Mouse (Mus musculus) liver, embryonic 14.5 days (tissue): ENCODE results near the gene Scin. TPM values are rescaled to one million over a fixed set of nuclear protein-coding genes. Genes with fewer than 3 reads are reported as not detected.

Experiments
- ATAC-seq: fragments of 200-750 bp; cut with Nextera tagmentation; 2 replicates; pipeline ENCODE4 v1.8.0; 2017; ENCODE audit warnings: moderate number of reproducible peaks, mild to moderate bottlenecking, moderate library complexity; ENCODE audit not compliant: insufficient read depth
- DNase-seq, 3 experiments: peaks; one replicate each; pipeline ENCODE4 v3.0.0-alpha.2; 2012 to 2013; ENCODE audit warnings: low read depth in 3 of 3, low spot score in 3 of 3
- H3K27ac ChIP-seq: fragments of 300-500 bp; sonication (generic); 2 replicates; pipeline ENCODE4 v1.5.1; 2014; ENCODE audit warnings: moderate library complexity, mild to moderate bottlenecking, control low read depth, inconsistent platforms
- H3K27me3 ChIP-seq: fragments of 300-500 bp; sonication (generic); 2 replicates; pipeline ENCODE4 v1.6.1; 2014; ENCODE audit warnings: mild to moderate bottlenecking, low read length, moderate library complexity; ENCODE audit not compliant: control insufficient read depth, insufficient read depth
- H3K36me3 ChIP-seq: fragments of 300-500 bp; sonication (generic); replicated peaks from 2 replicates; pipeline ENCODE4 v1.6.1; 2014; ENCODE audit warnings: low read depth; ENCODE audit not compliant: control insufficient read depth, insufficient read depth
- H3K4me1 ChIP-seq, 2 experiments: fragments of 200-500 bp in 1 of 2; fragments of 300-500 bp in 1 of 2; sonication (generic) in 1 of 2; replicated peaks; 2 replicates each; pipeline ENCODE4 v1.6.1; 2012 to 2014; ENCODE audit warnings: antibody characterized with exemption in 1 of 2, inconsistent platforms in 1 of 2, low read length in 1 of 2; ENCODE audit not compliant: control insufficient read depth in 2 of 2, insufficient read depth in 2 of 2
- H3K4me2 ChIP-seq: fragments of 300-500 bp; sonication (generic); 2 replicates; pipeline ENCODE4 v1.6.1; 2014; ENCODE audit warnings: low read depth, mild to moderate bottlenecking, control low read depth, moderate library complexity
- H3K4me3 ChIP-seq, 2 experiments: fragments of 200-500 bp in 1 of 2; fragments of 300-500 bp in 1 of 2; sonication (generic) in 1 of 2; 2 replicates each; pipeline ENCODE4 v1.5.1; 2012 to 2014; ENCODE audit warnings: low read depth in 2 of 2, low read length in 2 of 2, mild to moderate bottlenecking in 2 of 2, control low read depth in 1 of 2, inconsistent platforms in 1 of 2, moderate library complexity in 1 of 2; ENCODE audit not compliant: insufficient read depth in 1 of 2
- H3K9ac ChIP-seq: fragments of 300-500 bp; sonication (generic); replicated peaks from 2 replicates; pipeline ENCODE4 v1.6.1; 2014; ENCODE audit warnings: mild to moderate bottlenecking, control low read depth, moderate library complexity
- H3K9me3 ChIP-seq: fragments of 300-500 bp; sonication (generic); 2 replicates; pipeline ENCODE4 v1.6.1; 2016; ENCODE audit warnings: low read length, mixed read lengths; ENCODE audit not compliant: control insufficient read depth
- CTCF ChIP-seq: IDR thresholded peaks from 2 replicates; pipeline ENCODE4 v1.5.1; 2016; ENCODE audit warnings: antibody characterized with exemption, low read depth, control low read depth
- EP300 ChIP-seq: IDR thresholded peaks from 2 replicates; pipeline ENCODE4 v1.6.1; 2016; ENCODE audit warnings: antibody characterized with exemption, low read depth
- WGBS: fragments of 180-500 bp; shearing (Covaris S2); extraction: QIAGEN DNeasy Blood & Tissue Kit; methylation state at CpG from one replicate; pipeline ENCODE4 v1.1.7; 2014; ENCODE audit not compliant: insufficient replicate concordance; 5-methylcytosine and 5-hydroxymethylcytosine counted together
- polyA plus RNA-seq, 2 experiments: library from polyadenylated mRNA; depleted of rRNA in 1 of 2; stranded (reverse) in 1 of 2; unstranded in 1 of 2; fragments of >200 nt; fragmentation: Nextera tagmentation in 1 of 2; extraction: Ambion mirVana in 1 of 2; gene quantifications; 2 replicates each; pipeline versions ENCODE4 v1.2.1 to v1.2.3; 2012 to 2014

Gene Scin
- polyA plus RNA-seq, 2 experiments: 0.04 TPM; not detected in 1

GRCm38 (mm10) chr12:40027444-40027843 is 106.6 kb downstream of the Scin start:
- H3K4me1 ChIP-seq: peaks cover 30 to 32% of the 10 kb centered on the region in 2 experiments
- ATAC-seq (peak; percentile 90), DNase-seq (peak; percentile 64 to 76 (median 74))
- TF ChIP-seq CTCF (no peak), EP300 (peak; percentile 91)
- peaks cover 3% of the 10 kb centered on the region; the same call in 1 of the 2 replicates for H3K36me3 ChIP-seq
- no peaks in the 10 kb centered on the region for H3K27me3 ChIP-seq
- peak overlapping the region in 1 of 2 experiments; percentile 4; a peak in 1 of 4 replicates for H3K4me3 ChIP-seq
- peak overlapping the region; percentile 60 for H3K4me2 ChIP-seq
- WGBS: 16% methylated on average over 3 of the region's 3 CpGs
- peak overlapping the region; percentile 93 for H3K27ac ChIP-seq
- no peaks in the 10 kb centered on the region for H3K9me3 ChIP-seq
- H3K9ac ChIP-seq: peak overlapping the region; percentile 54

GRCm38 (mm10) chr12:40023918-40024317 is 110.1 kb downstream of the Scin start:
- 0 out of 2 replicates have a peak, but pooled peaks have one; percentile 13 for TF ChIP-seq EP300
- TF ChIP-seq CTCF: no peak
- Histone ChIP-seq H3K9ac (no peak overlapping the region), H3K36me3 (no peaks in the 10 kb centered on the region), H3K9me3 (no peaks in the 10 kb centered on the region), H3K27me3 (no peaks in the 10 kb centered on the region), H3K4me3 (no peak overlapping the region), H3K4me2 (no peak overlapping the region), H3K4me1 (peaks cover 31 to 32% of the 10 kb centered on the region in 2 experiments), H3K27ac (no peak overlapping the region)
- 30% methylated on average over 2 of the region's 2 CpGs for WGBS
- ATAC-seq: no peak
- DNase-seq: no peak

GRCm38 (mm10) chr12:40023014-40023642 is 110.9 kb downstream of the Scin start:
- WGBS: 38% methylated on average over 3 of the region's 3 CpGs
- Histone ChIP-seq H3K27ac (no peak overlapping the region), H3K4me1 (peaks cover 25 to 28% of the 10 kb centered on the region in 2 experiments), H3K9ac (no peak overlapping the region), H3K36me3 (no peaks in the 10 kb centered on the region), H3K4me2 (no peak overlapping the region), H3K9me3 (no peaks in the 10 kb centered on the region), H3K4me3 (no peak overlapping the region), H3K27me3 (no peaks in the 10 kb centered on the region)
- ATAC-seq: no peak
- no peak for DNase-seq
- TF ChIP-seq EP300 (peak; percentile 59), CTCF (no peak)

DNA sequence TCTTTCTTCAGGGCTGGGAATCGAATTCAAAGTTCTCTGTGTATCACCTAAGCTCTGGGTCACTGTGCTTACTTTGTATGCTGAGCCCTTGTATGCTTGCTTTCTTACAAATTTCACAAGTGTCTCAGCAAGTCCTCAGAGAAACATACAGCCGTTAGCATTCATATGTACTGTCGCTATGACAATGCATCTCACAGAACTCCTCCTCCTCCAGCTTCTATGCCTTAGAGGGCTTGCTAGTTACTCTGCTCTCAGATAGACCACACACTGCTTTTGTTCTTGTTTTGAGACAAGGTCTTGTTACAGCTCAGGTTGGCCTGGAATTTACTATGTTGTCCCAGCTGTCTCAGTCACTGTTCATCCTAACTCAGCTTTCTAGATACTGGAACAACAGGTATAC is 111.7 kb downstream of the Scin start:
- Histone ChIP-seq H3K27me3 (no peaks in the 10 kb centered on the region), H3K27ac (no peak overlapping the region), H3K36me3 (no peaks in the 10 kb centered on the region), H3K4me2 (no peak overlapping the region), H3K4me3 (no peak overlapping the region), H3K9ac (no peak overlapping the region), H3K4me1 (peaks cover 21 to 24% of the 10 kb centered on the region in 2 experiments), H3K9me3 (no peaks in the 10 kb centered on the region)
- no peak for DNase-seq
- WGBS: 57% methylated on average over 3 of the region's 3 CpGs
- ATAC-seq: no peak
- no peak for TF ChIP-seq CTCF
- TF ChIP-seq EP300: no peak

- H3K27me3 ChIP-seq: no peaks in the 10 kb centered on the region
- peaks cover 16 to 17% of the 10 kb centered on the region in 2 experiments for H3K4me1 ChIP-seq
- no peaks in the 10 kb centered on the region for H3K36me3 ChIP-seq
- TF ChIP-seq CTCF (no peak), EP300 (no peak)
- WGBS: 56% methylated on average over 6 of the region's 6 CpGs
- ATAC-seq (no peak), DNase-seq (no peak)
- H3K4me2 ChIP-seq: 0 out of 2 replicates have a peak overlapping the region, but pooled peaks have one; percentile 8
- H3K27ac ChIP-seq: no peak overlapping the region
- no peaks in the 10 kb centered on the region for H3K9me3 ChIP-seq
- no peak overlapping the region for H3K4me3 ChIP-seq
- H3K9ac ChIP-seq: no peak overlapping the region
Measured at GRCm38 (mm10) chr12:40017955-40018505, 116.0 kb downstream of the Scin start.
